Mouse (Mus musculus) erythroid progenitor cell, adult 5-6 weeks (primary cell): ENCODE results near the gene Tmem17. TPM values are rescaled to one million over a fixed set of nuclear protein-coding genes. Genes with fewer than 3 reads are reported as not detected.

Experiments used
- ATAC-seq: replicated peaks from 2 replicates; pipeline ENCODE4 v1.8.0; 2016; ENCODE audit warnings: moderate number of reproducible peaks, mild to moderate bottlenecking, moderate TSS enrichment, inconsistent platforms; ENCODE audit not compliant: poor library complexity, low FRiP score, severe bottlenecking
- total RNA-seq, 2 experiments: library from RNA; stranded (forward) in 1 of 2; stranded (reverse) in 1 of 2; fragments of 150-400 nt in 1 of 2; fragments of 186-747, 209-891 nt in 1 of 2; gene quantifications; 2 replicates each; pipeline versions ENCODE4 v1.2.3 to v1.2.4; 2015 to 2017; ENCODE audit warnings: low replicate concordance in 2 of 2

Gene Tmem17
- total RNA-seq, 2 experiments from 2014 or later = not detected

DNA sequence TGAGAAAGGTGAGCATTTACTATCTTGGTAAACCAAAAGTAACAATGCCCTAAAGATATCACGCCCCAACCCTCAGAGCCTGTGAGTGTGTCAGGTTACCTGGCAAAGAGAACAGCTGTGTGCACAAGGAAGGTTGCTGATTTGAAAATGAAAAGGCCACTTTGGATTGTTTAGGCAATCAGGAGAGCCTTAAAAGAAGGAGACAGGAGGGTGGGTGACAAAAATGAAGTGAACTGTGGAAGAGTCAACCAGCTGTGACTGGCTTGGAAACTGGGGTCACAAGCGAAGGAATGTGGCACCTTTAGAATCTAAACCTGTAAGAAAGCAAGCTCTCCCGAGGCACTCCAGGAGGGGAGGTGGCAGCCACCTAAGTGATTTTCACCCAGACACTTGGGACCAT is 51.8 kb downstream of the Tmem17 start:
- ATAC-seq = no peak

GRCm38 (mm10) chr11:22564676-22565075 is 52.8 kb downstream of the Tmem17 start:
- no peak for ATAC-seq

Other genes starting within 250 kb of the Tmem17 start
- 2.9 TPM in 1 of 2 replicates, not detected in the other for gene Ehbp1, start 169.8 kb upstream of the Tmem17 start, total RNA-seq (2015; ENCODE audit: low replicate concordance)
- gene Ehbp1, start 169.8 kb upstream of the Tmem17 start, total RNA-seq (2017; ENCODE audit: low replicate concordance) = 1.4 and 3.7 TPM in 2 replicates